Mouse (Mus musculus) right cerebral cortex, postnatal 4 days (tissue): ENCODE measurements at regions not wholly inside any gene's neighbourhood (a gene's known extent, or its start where the extent isn't known, plus 50 kb on each side); places are given as distances from the start of the nearest gene placed in this dataset.

ENCODE experiments used
- DNase-seq: peaks from one replicate; pipeline ENCODE4 v3.0.0-alpha.2; 2022

GRCm38 (mm10) chr11:92743191-92743590, 354.6 kb upstream of the Car10 start:
- DNase-seq: no peak

DNA sequence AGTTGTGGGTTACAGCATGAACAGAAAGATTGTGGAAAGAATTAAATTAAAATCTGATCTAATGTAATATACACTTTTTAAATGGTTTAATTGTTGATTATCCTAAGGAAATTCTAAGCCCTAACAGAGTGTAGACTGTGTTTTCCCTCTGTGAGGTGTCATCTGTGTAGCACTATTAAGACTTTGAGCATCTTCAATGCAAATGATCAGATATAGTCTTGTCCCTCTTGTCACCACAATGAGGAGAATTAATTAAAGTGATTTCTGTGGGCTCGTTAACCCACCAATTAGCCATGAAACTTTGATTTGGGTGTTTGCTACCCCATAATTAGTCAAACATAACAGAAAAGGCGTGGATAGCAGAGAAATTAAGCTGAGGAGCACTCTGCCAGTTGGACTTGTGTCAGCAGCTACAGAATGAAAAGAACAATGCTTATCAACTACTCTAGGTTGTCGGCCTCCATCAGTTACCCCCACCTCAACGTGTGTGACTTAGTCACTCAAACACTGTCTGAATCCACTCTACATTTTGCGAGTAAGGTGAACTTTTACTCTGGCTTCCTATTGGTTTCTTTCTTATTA, 339.4 kb upstream of the Car10 start:
- DNase-seq: no peak

- no peak for DNase-seq
These were observed 327.9 kb upstream of the Car10 start for GRCm38 (mm10) chr11:92769936-92770335.

GRCm38 (mm10) chr11:92772916-92773569, 324.8 kb upstream of the Car10 start:
- no peak for DNase-seq

DNA sequence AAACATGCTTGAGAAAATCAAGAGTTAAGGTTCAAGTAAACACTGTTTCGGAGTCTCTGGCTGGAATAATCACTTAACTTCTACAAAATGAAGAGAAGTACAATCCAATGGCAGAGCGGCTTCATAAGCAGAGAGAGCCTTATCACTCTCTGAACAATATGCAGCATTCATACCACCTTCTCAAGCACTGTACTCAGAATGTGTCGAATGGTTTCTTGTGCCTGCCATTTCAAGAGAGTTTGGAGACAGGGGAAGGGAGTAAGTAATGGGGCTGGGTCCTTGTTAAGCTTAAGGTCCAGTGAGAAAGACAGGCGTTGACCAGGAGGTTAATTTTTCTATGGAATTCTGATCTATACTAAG, 324.3 kb upstream of the Car10 start:
- no peak for DNase-seq

DNA sequence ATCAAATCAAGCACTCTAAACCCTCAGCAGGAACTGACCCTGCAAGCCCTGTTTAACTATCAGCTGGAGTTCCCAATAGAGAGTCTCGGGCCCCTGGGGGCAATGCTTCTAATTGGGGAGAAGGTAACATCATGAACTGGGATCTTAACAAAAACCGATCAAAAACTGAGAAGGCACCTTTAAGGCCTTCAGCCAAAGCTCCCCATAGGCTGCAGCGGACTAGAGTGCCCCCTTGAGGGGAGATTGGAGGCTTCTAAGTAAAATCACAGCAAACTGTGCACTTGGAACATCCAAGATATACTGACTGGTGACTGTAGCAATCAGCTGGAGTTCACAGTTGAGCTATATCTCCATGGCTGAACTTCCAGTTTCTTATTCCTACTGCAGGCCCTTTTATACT, 323.0 kb upstream of the Car10 start:
- peak; percentile 26 for DNase-seq

DNA sequence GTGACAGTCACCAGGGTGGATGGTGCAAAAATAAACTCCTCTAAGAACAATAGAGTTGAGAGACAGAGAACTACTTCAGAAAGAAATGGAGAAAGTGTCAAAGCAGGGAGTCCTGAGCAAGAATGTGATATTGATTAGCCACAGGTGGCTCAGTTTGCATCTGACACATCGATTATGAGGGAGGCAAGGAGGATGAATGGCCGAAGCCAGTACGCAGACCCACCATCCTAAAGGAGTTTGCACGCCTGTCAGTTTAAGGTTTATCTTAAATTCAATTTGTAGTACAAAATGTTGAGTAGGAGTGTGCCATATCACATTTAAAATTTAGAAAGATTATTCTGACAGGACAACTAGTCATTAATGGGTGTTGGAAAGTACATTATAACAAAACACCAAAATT, 298.6 kb upstream of the Car10 start:
- no peak for DNase-seq
